Mouse (Mus musculus): Measurements from ENCODE around the gene Smad3. TPM values are rescaled to one million over a fixed set of nuclear protein-coding genes. Genes with fewer than 3 reads are reported as not detected.

Gene Smad3
- polyA plus RNA-seq, 1 experiment from 2014 or later = 13.2 TPM

DNA sequence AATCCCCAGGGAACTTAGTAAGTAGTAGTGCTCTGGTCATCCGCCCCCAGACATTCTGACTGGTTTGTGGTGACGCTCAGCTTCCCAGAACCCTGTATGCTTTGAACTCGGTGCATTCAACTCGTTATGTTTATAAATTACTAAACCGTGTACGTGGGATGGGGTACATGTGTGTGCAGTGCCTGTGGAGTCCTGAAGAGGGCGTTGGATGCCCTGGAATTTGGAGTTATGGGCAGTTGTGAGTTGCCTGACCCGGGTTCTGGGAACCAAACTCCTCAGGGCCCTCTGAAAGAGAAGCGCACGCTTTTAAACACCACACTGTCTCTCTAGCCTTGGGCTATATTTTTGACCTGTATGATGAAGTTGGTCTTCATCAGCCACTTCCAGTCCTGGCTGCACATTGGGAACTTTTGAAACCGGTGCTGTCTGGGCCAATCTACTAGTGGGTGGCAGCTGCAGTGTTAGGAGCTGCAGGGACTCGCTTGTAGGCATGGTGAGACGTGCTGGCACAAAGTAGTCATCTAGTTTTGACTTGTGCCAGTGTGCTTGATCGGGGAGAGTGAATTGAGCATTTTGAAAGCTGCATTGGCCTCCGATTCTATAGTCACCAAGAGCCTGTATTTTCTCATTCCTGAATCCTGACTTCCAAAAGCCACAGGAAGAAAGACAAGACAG, 133.8 kb downstream of the Smad3 start:
- WGBS = 83% methylated on average over 15 of the region's 15 CpGs
- no peak for ATAC-seq (ENCODE audit: low read depth)

DNA sequence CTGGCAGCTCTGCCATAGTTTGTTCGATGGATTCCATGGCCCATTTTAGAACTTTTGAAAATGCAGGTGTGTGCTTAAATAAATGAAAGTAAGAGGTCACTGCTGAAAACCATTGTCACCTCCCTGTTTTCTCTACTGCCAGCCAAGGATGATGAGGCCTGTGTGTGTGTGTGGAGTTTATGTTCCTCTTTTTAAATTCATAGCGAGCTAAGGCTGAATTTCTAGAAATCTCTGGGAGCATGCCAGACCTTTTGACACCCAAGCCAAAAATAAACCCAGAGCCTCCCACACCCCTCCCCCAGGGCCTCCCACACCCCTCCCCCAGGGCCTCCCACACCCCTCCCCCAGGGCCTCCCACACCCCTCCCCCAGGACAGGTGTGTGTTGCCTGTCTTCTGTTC, 139.8 kb downstream of the Smad3 start:
- Histone ChIP-seq H3K9ac (no peak overlapping the region), H3K27ac (replicated peaks) (no peak overlapping the region), H3K36me3 (peaks cover 46% of the 10 kb centered on the region), H3K4me1 (replicated peaks) (peaks cover 28% of the 10 kb centered on the region), H3K9me3 (no peaks in the 10 kb centered on the region), H3K4me3 (no peak overlapping the region), H3K27me3 (no peaks in the 10 kb centered on the region), H3K4me2 (no peak overlapping the region)
- 92% methylated on average over 2 of the region's 2 CpGs for WGBS
- ATAC-seq (ENCODE audit: low read depth) = no peak

More for the DNA sequence above, 133.8 kb downstream of the Smad3 start:
- Histone ChIP-seq H3K4me2 (no peak overlapping the region), H3K36me3 (peaks cover 51% of the 10 kb centered on the region), H3K9me3 (no peaks in the 10 kb centered on the region), H3K27me3 (no peaks in the 10 kb centered on the region), H3K27ac (replicated peaks) (no peak overlapping the region), H3K4me1 (replicated peaks) (peaks cover 15% of the 10 kb centered on the region), H3K4me3 (no peak overlapping the region), H3K9ac (no peak overlapping the region)

DNA sequence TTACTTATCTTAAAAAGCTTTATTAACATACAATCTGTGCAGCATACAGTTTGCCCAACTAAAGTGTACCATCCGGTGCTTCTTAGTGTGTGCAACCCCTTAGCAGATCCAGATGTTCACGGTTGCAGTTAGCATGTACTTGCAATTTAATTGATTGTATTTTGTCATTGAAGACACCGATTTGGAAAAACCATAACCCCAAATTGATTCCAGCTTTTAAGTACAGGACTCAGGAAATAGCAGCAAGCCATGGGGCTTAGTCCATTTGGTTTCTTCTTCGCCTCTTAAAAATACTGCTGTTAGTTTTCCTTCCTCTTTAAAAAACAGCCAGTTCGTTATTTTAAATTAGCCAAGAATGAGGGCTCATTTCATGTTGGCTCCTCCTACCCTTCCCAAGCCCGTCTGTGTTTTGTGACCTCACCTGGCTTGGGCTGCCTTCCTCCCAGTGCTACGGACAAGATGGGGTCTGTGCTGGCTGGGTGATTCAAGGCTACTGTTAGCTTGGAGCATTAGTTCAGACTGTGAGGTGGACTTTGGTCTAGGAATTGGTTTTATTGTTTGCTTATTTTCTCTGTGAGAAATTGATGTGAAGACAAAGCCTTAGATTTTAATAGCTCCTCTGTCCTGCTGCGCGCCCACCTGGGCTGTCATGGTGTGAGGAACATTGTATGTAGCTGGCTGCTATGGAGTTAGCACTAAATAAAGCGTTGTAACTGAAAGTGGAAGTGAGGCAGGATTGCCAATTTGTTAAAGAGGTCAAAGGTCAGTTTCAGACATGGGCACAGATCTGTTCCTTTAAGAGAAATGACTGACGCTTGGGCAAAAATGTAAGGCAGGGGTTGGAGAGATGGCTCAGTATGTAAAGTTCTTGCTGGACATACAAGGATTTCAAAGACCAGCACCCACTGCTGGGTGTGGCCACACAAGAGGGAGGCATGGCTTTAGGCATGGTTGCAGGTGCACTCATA, 143.5 kb downstream of the Smad3 start:
- no peak overlapping the region for H3K4me2 ChIP-seq
- H3K27me3 ChIP-seq = no peaks in the 10 kb centered on the region
- H3K27ac ChIP-seq (replicated peaks) = no peak overlapping the region
- no peaks in the 10 kb centered on the region for H3K9me3 ChIP-seq
- no peak for ATAC-seq (ENCODE audit: low read depth)
- H3K36me3 ChIP-seq = peaks cover 27% of the 10 kb centered on the region
- 75% methylated on average over 11 of the region's 11 CpGs for WGBS
- no peak overlapping the region for H3K4me3 ChIP-seq
- no peak overlapping the region for H3K9ac ChIP-seq
- H3K4me1 ChIP-seq (replicated peaks) = peaks cover 55% of the 10 kb centered on the region

DNA sequence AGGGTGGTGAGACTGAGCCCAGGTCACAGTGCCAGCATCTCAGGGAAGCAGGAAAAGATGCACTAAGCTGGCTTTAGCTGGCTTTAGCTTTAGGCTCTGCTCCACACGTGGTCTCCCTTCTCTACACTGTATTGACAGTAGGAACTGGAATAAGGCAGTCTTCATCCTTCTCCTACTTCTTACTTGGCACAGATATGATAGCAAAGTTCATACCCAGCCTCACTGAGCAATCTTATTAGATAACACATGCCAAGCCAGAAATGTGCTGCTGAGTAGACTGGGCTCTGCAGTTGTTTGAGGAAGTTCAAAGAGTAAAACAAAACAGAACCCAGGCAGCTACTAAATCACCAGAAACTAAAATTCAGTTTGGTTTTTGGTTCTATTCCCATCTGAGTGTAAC, 144.2 kb downstream of the Smad3 start:
- Histone ChIP-seq H3K27me3 (no peaks in the 10 kb centered on the region), H3K9me3 (no peaks in the 10 kb centered on the region), H3K27ac (replicated peaks) (peak overlapping the region; percentile 56), H3K4me3 (no peak overlapping the region), H3K9ac (peak overlapping the region; percentile 47; the same call in 1 of the 2 replicates), H3K4me1 (replicated peaks) (peaks cover 56% of the 10 kb centered on the region), H3K4me2 (0 out of 2 replicates have a peak overlapping the region, but pooled peaks have one; percentile 14), H3K36me3 (peaks cover 20% of the 10 kb centered on the region)
- ATAC-seq (ENCODE audit: low read depth) = 0 out of 2 replicates have a peak, but pooled peaks have one; percentile 3
- 54% methylated on average over 1 of the region's 1 CpGs for WGBS

DNA sequence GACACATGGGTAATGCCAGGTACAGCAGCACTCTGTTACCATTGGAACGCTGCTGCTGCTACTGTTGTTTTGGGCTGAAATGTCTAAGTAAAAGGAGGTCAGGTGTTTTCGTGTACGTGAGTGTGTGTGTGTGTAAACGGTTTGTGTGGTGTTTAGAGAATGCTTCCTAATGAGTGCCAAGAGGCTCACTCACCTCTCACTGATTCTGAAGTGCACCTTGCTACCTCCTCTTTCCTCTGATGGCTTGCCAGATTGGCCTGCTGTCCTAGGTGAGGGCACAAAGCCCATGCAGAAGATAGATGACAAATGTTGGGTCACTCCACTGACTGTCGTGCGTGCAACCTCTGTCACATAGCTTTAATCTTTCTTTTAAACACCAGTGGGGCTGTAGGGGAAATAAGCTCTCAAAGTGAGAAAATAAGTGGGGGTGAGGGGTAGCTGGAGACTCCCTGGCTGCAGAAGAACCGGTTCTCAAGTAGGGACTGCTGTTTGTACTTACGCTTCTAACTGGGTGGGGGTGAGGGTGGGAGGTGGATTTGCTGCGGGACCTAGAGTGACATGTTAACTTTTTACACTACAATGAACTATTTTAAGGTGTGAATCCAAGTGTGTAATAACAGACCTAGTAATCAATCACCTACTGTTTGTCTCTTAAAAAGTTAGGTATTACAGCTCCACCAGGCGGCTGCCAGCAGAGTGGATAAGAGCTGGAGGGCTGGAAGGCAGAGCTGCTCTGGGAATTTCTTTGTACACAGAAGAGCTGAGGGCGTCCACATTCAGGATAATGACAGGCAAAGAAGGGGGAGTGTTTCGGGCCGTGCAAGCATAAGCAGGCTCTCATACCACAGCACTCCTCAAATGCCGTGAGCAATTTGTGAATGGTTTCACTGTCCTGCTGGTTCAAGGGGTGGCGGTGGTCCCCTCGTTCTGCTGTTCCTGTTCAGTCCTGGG, 145.0 kb downstream of the Smad3 start:
- peak overlapping the region; percentile 47; the same call in 1 of the 2 replicates for H3K9ac ChIP-seq

DNA sequence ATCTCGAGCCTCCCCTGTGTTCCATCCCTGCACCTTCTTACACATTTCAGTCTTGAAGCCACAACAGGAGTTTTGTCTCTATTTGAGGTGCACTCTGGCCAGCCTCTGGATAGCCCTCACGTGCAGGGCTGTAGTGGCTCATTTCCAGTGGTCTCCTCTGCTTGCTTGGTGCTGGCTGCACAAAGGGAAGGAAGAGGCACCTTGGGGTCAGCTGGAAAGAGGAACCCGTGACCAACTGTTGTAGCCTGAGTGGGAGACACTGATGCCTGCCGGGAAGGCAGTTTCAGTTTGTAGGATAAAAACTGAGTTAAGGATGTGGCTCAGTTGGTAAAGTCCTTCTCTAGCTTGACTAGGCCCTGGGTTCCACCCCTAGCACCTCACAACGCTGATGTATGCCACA, 145.8 kb downstream of the Smad3 start:
- no peak overlapping the region for H3K4me3 ChIP-seq
- no peaks in the 10 kb centered on the region for H3K27me3 ChIP-seq
- no peak overlapping the region for H3K4me2 ChIP-seq
- peak overlapping the region; percentile 4; the same call in 1 of the 2 replicates for H3K9ac ChIP-seq
- peaks cover 56% of the 10 kb centered on the region for H3K4me1 ChIP-seq (replicated peaks)
- WGBS = 66% methylated on average over 5 of the region's 5 CpGs
- H3K36me3 ChIP-seq = peaks cover 4% of the 10 kb centered on the region
- ATAC-seq (ENCODE audit: low read depth) = no peak
- no peak overlapping the region; the same call in 1 of the 2 replicates for H3K27ac ChIP-seq (replicated peaks)
- H3K9me3 ChIP-seq = no peaks in the 10 kb centered on the region

More for the DNA sequence above, 145.0 kb downstream of the Smad3 start:
- Histone ChIP-seq H3K4me1 (replicated peaks) (peaks cover 56% of the 10 kb centered on the region), H3K4me2 (0 out of 2 replicates have a peak overlapping the region, but pooled peaks have one; percentile 14), H3K27me3 (no peaks in the 10 kb centered on the region), H3K9me3 (no peaks in the 10 kb centered on the region), H3K27ac (replicated peaks) (peak overlapping the region; percentile 56), H3K36me3 (peaks cover 12% of the 10 kb centered on the region), H3K4me3 (no peak overlapping the region)
- ATAC-seq (ENCODE audit: low read depth) = peak; percentile 72
- 46% methylated on average over 16 of the region's 16 CpGs for WGBS

DNA sequence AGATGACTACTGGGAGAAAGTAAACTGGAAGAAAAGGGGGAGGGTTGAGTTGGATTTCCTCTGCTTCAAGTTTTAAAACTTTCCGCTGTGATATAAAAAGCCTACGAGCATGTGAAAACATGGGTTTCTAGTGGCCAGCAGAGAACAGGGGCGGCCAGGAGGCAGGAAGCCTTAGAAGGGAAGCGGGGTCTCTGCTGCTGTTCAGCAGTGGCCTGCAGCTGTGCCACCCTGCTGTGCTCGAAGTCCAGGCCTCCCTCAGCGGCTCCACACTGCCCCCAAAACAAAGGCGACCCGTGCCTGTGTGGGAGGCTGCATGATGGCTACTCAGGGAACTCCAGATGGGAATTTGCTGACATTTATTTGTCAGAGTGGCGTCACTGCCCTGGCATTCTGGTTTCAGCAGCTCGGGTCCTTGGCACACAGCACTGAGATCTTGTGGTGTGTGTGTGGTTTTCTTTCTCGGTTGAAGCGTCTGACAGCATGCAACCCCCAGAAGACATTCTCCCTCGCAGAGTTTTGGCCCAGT, 146.9 kb downstream of the Smad3 start:
- Histone ChIP-seq H3K27me3 (no peaks in the 10 kb centered on the region), H3K4me2 (peak overlapping the region; percentile 15; the same call in 1 of the 2 replicates), H3K9me3 (no peaks in the 10 kb centered on the region), H3K36me3 (no peaks in the 10 kb centered on the region), H3K4me1 (replicated peaks) (peaks cover 56% of the 10 kb centered on the region), H3K9ac (peak overlapping the region; percentile 26; the same call in 1 of the 2 replicates), H3K27ac (replicated peaks) (peak overlapping the region; percentile 53), H3K4me3 (no peak overlapping the region)
- WGBS = 12% methylated on average over 13 of the region's 13 CpGs
- ATAC-seq (ENCODE audit: low read depth) = 0 out of 2 replicates have a peak, but pooled peaks have one; percentile 43

DNA sequence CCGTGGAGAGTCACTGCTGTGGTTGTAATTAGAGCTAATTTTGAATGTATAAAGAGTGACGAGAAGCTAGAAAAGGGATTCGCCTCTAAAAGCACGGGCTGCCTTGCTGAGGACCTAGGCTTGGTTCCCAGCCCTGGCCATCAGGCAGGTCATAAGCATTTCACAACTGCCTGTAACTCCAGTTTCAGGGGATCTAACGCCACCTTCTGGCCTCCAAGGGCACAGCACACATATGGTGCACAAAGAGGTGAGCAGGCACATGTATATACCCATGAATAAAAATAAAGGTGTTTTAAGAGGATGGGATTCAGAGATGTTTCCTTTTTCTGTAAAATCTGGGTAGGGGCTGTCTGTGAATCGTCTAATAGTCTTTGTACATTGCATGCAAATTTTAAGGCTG, 147.6 kb downstream of the Smad3 start:
- ATAC-seq (ENCODE audit: low read depth) = no peak
- 85% methylated on average over 6 of the region's 6 CpGs for WGBS
- 0 out of 2 replicates have a peak overlapping the region, but pooled peaks have one; percentile 53 for H3K27ac ChIP-seq (replicated peaks)
- H3K4me1 ChIP-seq (replicated peaks) = peaks cover 56% of the 10 kb centered on the region
- no peaks in the 10 kb centered on the region for H3K27me3 ChIP-seq
- no peaks in the 10 kb centered on the region for H3K36me3 ChIP-seq
- no peak overlapping the region for H3K4me2 ChIP-seq
- H3K9ac ChIP-seq = no peak overlapping the region
- H3K9me3 ChIP-seq = no peaks in the 10 kb centered on the region
- H3K4me3 ChIP-seq = no peak overlapping the region

DNA sequence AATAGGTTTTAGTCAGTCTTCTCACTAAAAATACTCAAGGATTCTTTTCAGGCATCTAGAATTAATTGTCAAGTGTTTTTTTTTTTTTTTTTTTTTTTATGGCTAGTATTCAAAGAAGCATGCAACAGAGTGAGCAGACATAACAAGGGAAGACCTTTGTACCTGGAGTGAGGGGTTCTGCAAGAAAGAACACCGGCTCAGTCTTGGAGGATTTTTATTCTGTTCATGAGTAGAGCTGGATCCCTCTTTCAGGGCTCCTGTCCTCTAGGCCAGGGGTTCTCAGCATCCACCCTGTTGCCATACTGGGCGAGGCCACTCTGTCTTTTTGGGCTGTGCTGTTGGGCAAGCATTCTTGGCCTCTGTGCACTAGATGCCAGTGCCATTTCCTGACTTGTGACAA, 148.0 kb downstream of the Smad3 start:
- Histone ChIP-seq H3K4me3 (no peak overlapping the region), H3K9me3 (no peaks in the 10 kb centered on the region), H3K27ac (replicated peaks) (no peak overlapping the region), H3K4me2 (no peak overlapping the region), H3K27me3 (no peaks in the 10 kb centered on the region), H3K4me1 (replicated peaks) (peaks cover 55% of the 10 kb centered on the region), H3K36me3 (no peaks in the 10 kb centered on the region), H3K9ac (no peak overlapping the region)
- WGBS = 89% methylated on average over 2 of the region's 2 CpGs
- ATAC-seq (ENCODE audit: low read depth) = no peak

DNA sequence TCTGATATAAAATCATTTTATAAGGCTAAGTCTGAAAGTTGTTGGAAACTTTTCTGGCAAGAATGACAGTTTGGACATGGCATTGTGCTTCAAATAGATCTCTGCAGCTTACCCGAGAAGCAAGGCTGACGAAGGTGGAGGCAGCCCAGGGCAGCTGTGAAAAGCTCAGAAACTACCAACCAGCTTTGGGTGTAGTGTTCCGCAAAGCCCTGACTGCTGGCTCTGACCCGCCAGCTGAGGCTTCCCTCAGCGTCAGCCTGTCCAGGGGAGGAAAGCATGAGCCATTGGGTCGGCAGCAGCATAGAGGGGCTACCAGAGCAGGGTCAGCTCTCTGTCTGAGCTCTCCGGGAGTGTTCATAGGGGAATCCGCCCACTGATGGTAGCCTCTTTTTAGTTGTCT, 148.5 kb downstream of the Smad3 start:
- H3K27me3 ChIP-seq = no peaks in the 10 kb centered on the region
- WGBS = 75% methylated on average over 8 of the region's 8 CpGs
- H3K4me3 ChIP-seq = no peak overlapping the region
- H3K4me2 ChIP-seq = no peak overlapping the region
- H3K4me1 ChIP-seq (replicated peaks) = peaks cover 52% of the 10 kb centered on the region
- H3K9ac ChIP-seq = no peak overlapping the region
- ATAC-seq (ENCODE audit: low read depth) = no peak
- no peaks in the 10 kb centered on the region for H3K9me3 ChIP-seq
- H3K27ac ChIP-seq (replicated peaks) = no peak overlapping the region
- no peaks in the 10 kb centered on the region for H3K36me3 ChIP-seq

DNA sequence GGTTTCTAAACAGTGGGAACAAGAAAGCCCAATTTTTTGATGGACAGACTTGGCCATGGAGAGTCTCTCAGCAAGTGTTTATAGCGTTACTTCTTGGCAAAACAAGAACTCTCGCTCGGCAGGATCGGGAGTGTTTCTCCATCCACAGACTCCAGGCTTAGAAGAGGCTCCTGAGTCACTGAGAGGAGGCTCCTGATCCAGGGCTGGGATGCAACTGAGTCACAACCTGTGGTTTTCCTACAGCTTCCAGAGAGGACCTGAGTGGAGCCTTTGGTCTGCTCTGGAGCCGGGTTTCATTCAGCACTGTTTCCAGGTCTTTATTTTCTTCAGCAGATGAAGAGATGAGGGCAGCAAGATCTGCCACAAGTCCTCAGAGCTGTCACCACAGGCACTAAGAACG, 149.8 kb downstream of the Smad3 start:
- Histone ChIP-seq H3K4me1 (replicated peaks) (peaks cover 52% of the 10 kb centered on the region), H3K36me3 (no peaks in the 10 kb centered on the region), H3K27me3 (no peaks in the 10 kb centered on the region), H3K9me3 (no peaks in the 10 kb centered on the region), H3K27ac (replicated peaks) (no peak overlapping the region), H3K4me3 (no peak overlapping the region), H3K4me2 (no peak overlapping the region), H3K9ac (no peak overlapping the region)
- ATAC-seq (ENCODE audit: low read depth) = no peak
- WGBS = 89% methylated on average over 6 of the region's 6 CpGs
